Mouse (Mus musculus) brown adipose tissue, adult 24 weeks (tissue): ENCODE results near the gene Lmntd2. TPM values are rescaled to one million over a fixed set of nuclear protein-coding genes. Genes with fewer than 3 reads are reported as not detected.

ENCODE experiments used
- H3K27ac ChIP-seq: fragments of 200-500 bp; replicated peaks from 2 replicates; pipeline ENCODE4 v1.5.1; 2012; ENCODE audit warnings: low read depth, mild to moderate bottlenecking, low read length
- H3K4me1 ChIP-seq: fragments of 200-500 bp; 2 replicates; pipeline ENCODE4 v1.6.1; 2012; ENCODE audit warnings: low read length, mixed read lengths; ENCODE audit not compliant: control insufficient read depth, insufficient read depth, insufficient read length
- H3K4me3 ChIP-seq: fragments of 200-500 bp; 2 replicates; pipeline ENCODE4 v1.5.1; 2012; ENCODE audit warnings: low read depth, mild to moderate bottlenecking, low read length, moderate library complexity; ENCODE audit not compliant: insufficient read depth
- polyA plus RNA-seq: library from polyadenylated mRNA; stranded (reverse); fragments of >200 nt; gene quantifications from 2 replicates; pipeline ENCODE4 v1.2.4, GENCODE M21; 2012; ENCODE audit not compliant: missing spikeins, insufficient read depth, insufficient read length

The Lmntd2 gene
- polyA plus RNA-seq, 1 experiment = not detected

GRCm38 (mm10) chr7:141176173-141176572, 37.7 kb downstream of the Lmntd2 start:
- Histone ChIP-seq H3K4me1 (no peaks in the 10 kb centered on the region; the same call in 1 of the 2 replicates), H3K27ac (no peak overlapping the region), H3K4me3 (no peak overlapping the region)

GRCm38 (mm10) chr7:141175068-141175467, 38.8 kb downstream of the Lmntd2 start:
- Histone ChIP-seq H3K4me3 (no peak overlapping the region), H3K27ac (no peak overlapping the region), H3K4me1 (no peaks in the 10 kb centered on the region; the same call in 1 of the 2 replicates)

DNA sequence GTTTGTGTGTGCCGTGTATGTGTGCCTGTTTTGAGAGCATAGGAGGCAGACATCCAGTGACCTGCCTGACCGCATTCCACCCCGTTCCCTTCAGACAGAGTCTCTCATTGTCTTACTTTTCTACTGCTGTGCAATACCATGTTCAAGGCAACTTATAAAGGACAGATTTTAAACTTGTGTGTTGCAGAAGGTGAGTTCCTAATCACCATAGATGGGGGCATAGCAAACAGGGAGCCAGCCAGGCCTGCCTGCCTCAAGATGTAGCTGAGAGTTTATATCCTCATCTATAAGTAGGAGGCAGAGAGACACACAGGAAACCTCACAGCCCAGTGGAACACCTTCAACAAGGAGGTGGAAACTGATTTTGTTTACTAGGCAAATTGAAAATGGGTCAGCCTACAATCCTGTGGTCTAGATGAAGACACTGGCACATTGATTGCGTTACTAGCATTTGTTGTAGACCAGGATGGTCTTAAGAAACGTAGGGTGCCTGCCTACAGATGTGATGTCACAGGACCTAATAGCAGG, 40.5 kb downstream of the Lmntd2 start:
- Histone ChIP-seq H3K4me1 (peaks cover 4% of the 10 kb centered on the region; the same call in 1 of the 2 replicates), H3K27ac (peak overlapping the region; percentile 64), H3K4me3 (peak overlapping the region; percentile 71; the same call in 1 of the 2 replicates)

GRCm38 (mm10) chr7:141172116-141173006, 41.5 kb downstream of the Lmntd2 start, which contains the start of gene Rnh1:
Gene Rnh1, minus strand, starts transcription at chr7:141172857.
- H3K27ac ChIP-seq = peak within 1 kb of the TSS; percentile 91
- H3K4me1 ChIP-seq = peaks cover 7% of the 10 kb centered on the region; the same call in 1 of the 2 replicates
- peak within 1 kb of the TSS; percentile 71 for H3K4me3 ChIP-seq

GRCm38 (mm10) chr7:141169866-141170265, 44.0 kb downstream of the Lmntd2 start:
- H3K4me1 ChIP-seq = peaks cover 7% of the 10 kb centered on the region; the same call in 1 of the 2 replicates
- no peak overlapping the region for H3K4me3 ChIP-seq
- no peak overlapping the region for H3K27ac ChIP-seq

DNA sequence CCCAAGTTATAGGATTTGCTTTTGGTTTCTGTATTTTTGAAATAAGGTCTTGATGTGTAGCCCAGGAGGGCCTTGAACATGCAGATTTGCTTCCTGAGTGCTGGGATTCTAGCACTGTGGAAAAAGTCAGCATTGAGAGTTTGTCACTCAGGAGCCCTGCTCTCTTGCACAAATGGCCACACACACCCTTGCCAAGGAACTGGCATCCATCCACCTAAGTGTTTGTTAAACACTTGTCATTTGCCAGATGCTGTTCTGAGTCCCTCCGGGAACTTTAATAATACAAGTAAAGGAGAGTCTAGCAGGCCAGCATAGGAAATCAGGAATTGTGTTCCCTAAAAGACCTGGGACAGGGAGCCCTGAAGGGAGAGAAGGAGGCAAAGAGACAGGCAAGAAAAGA, 44.6 kb downstream of the Lmntd2 start:
- Histone ChIP-seq H3K4me1 (peaks cover 7% of the 10 kb centered on the region; the same call in 1 of the 2 replicates), H3K27ac (no peak overlapping the region), H3K4me3 (no peak overlapping the region)

GRCm38 (mm10) chr7:141168518-141168953, 45.3 kb downstream of the Lmntd2 start:
- peak overlapping the region; percentile 62 for H3K4me3 ChIP-seq
- peaks cover 7% of the 10 kb centered on the region; the same call in 1 of the 2 replicates for H3K4me1 ChIP-seq
- peak overlapping the region; percentile 51 for H3K27ac ChIP-seq

- peak overlapping the region; percentile 62 for H3K4me3 ChIP-seq
Observed at GRCm38 (mm10) chr7:141167901-141168517, 45.9 kb downstream of the Lmntd2 start.

GRCm38 (mm10) chr7:141164850-141165249, 49.0 kb downstream of the Lmntd2 start:
- no peak overlapping the region for H3K27ac ChIP-seq
- no peak overlapping the region for H3K4me3 ChIP-seq
- H3K4me1 ChIP-seq = peaks cover 7% of the 10 kb centered on the region; the same call in 1 of the 2 replicates

More at GRCm38 (mm10) chr7:141167901-141168517, 45.9 kb downstream of the Lmntd2 start:
- Histone ChIP-seq H3K4me1 (peaks cover 7% of the 10 kb centered on the region; the same call in 1 of the 2 replicates), H3K27ac (peak overlapping the region; percentile 51)

- no peak overlapping the region for H3K4me3 ChIP-seq
- peaks cover 7% of the 10 kb centered on the region; the same call in 1 of the 2 replicates for H3K4me1 ChIP-seq
- H3K27ac ChIP-seq = no peak overlapping the region
Observed at GRCm38 (mm10) chr7:141164397-141164796, 49.5 kb downstream of the Lmntd2 start.

Other genes starting within 250 kb of the Lmntd2 start
- not detected in 2 replicates for gene Ifitm1, start 246.9 kb downstream of the Lmntd2 start, polyA plus RNA-seq
- gene Ifitm3, start 203.3 kb downstream of the Lmntd2 start, polyA plus RNA-seq = 117 and 134 TPM in 2 replicates
- 2.1 TPM in 1 of 2 replicates, not detected in the other for gene Ifitm6, start 196.2 kb downstream of the Lmntd2 start, polyA plus RNA-seq
- gene Gm17387, start 184.9 kb downstream of the Lmntd2 start, polyA plus RNA-seq = not detected in 2 replicates
- not detected in 2 replicates for gene B4galnt4, start 153.0 kb downstream of the Lmntd2 start, polyA plus RNA-seq
- gene Pkp3, start 135.9 kb downstream of the Lmntd2 start, polyA plus RNA-seq = 1.6 TPM in 1 of 2 replicates, not detected in the other
- 1.1 and 2.9 TPM in 2 replicates for gene Sigirr, start 113.5 kb downstream of the Lmntd2 start, polyA plus RNA-seq
- gene Ano9, start 96.3 kb downstream of the Lmntd2 start, polyA plus RNA-seq = not detected in 2 replicates
- gene Ptdss2, start 91.7 kb downstream of the Lmntd2 start, polyA plus RNA-seq = 27.0 and 49.5 TPM in 2 replicates
- gene Rnh1, start 41.2 kb downstream of the Lmntd2 start, polyA plus RNA-seq = 49.5 and 67.9 TPM in 2 replicates
- 72.6 and 86.6 TPM in 2 replicates for gene Hras, start 20.1 kb downstream of the Lmntd2 start, polyA plus RNA-seq
- 3.4 and 5.8 TPM in 2 replicates for gene Lrrc56, start 19.9 kb downstream of the Lmntd2 start, polyA plus RNA-seq
- 1.4 and 1.5 TPM in 2 replicates for gene Rassf7, start 1.8 kb upstream of the Lmntd2 start, polyA plus RNA-seq
- gene Phrf1, start 14.7 kb upstream of the Lmntd2 start, polyA plus RNA-seq = 17.0 and 22.5 TPM in 2 replicates
- gene Irf7, start 52.4 kb upstream of the Lmntd2 start, polyA plus RNA-seq = 3.3 and 5.5 TPM in 2 replicates
- not detected in 2 replicates for gene Cdhr5, start 62.7 kb upstream of the Lmntd2 start, polyA plus RNA-seq
- not detected in 2 replicates for gene Sct, start 65.1 kb upstream of the Lmntd2 start, polyA plus RNA-seq
- gene Drd4, start 77.9 kb upstream of the Lmntd2 start, polyA plus RNA-seq = not detected in 2 replicates
- 5.9 and 15.8 TPM in 2 replicates for gene Deaf1, start 113.6 kb upstream of the Lmntd2 start, polyA plus RNA-seq
- gene Tmem80, start 113.7 kb upstream of the Lmntd2 start, polyA plus RNA-seq = 35.2 and 44.8 TPM in 2 replicates
- gene Eps8l2, start 124.8 kb upstream of the Lmntd2 start, polyA plus RNA-seq = 1.5 and 2.9 TPM in 2 replicates
- 1,487 and 1,572 TPM in 2 replicates for gene Taldo1, start 178.1 kb upstream of the Lmntd2 start, polyA plus RNA-seq
- 19.9 and 23.3 TPM in 2 replicates for gene Gatd1, start 200.1 kb upstream of the Lmntd2 start, polyA plus RNA-seq
- 2.6 and 6.4 TPM in 2 replicates for gene Cend1, start 215.4 kb upstream of the Lmntd2 start, polyA plus RNA-seq
- gene Slc25a22, start 223.8 kb upstream of the Lmntd2 start, polyA plus RNA-seq = 79.8 and 96.8 TPM in 2 replicates
- gene Pidd1, start 229.9 kb upstream of the Lmntd2 start, polyA plus RNA-seq = 0.58 and 0.75 TPM in 2 replicates
- 1,680 and 2,099 TPM in 2 replicates for gene Rplp2, start 233.3 kb upstream of the Lmntd2 start, polyA plus RNA-seq
- 2,152 and 2,404 TPM in 2 replicates for gene Pnpla2, start 241.1 kb upstream of the Lmntd2 start, polyA plus RNA-seq
- 9.8 and 11.8 TPM in 2 replicates for gene Cracr2b, start 247.0 kb upstream of the Lmntd2 start, polyA plus RNA-seq